Mouse (Mus musculus) adrenal gland, postnatal 25 days (tissue): ENCODE results near the gene Lrp3. TPM values are rescaled to one million over a fixed set of nuclear protein-coding genes. Genes with fewer than 3 reads are reported as not detected.

Source experiments
- total RNA-seq: library from RNA; stranded (reverse); gene quantifications from 2 replicates; pipeline ENCODE4 v1.2.3, GENCODE M21; 2021

Lrp3 gene
- total RNA-seq, 1 experiment from 2014 or later: 20.2 TPM

Other genes with a start within 250 kb of the Lrp3 start
- 48.3 and 52.5 TPM in 2 replicates for gene Cebpg, start 158.9 kb downstream of the Lrp3 start, total RNA-seq
- 115 and 116 TPM in 2 replicates for gene Cebpa, start 96.2 kb downstream of the Lrp3 start, total RNA-seq
- gene Slc7a10, start 29.1 kb downstream of the Lrp3 start, total RNA-seq: 2.8 and 3.0 TPM in 2 replicates
- 14.8 and 21.9 TPM in 2 replicates for gene Gpatch1, start 102.9 kb upstream of the Lrp3 start, total RNA-seq
- 1.7 and 2.8 TPM in 2 replicates for gene Rhpn2, start 118.7 kb upstream of the Lrp3 start, total RNA-seq
- gene Faap24, start 181.3 kb upstream of the Lrp3 start, total RNA-seq: 8.6 and 11.9 TPM in 2 replicates
- 20.0 and 27.3 TPM in 2 replicates for gene Cep89, start 181.5 kb upstream of the Lrp3 start, total RNA-seq
- gene Slc7a9, start 233.3 kb upstream of the Lrp3 start, total RNA-seq: not detected in 2 replicates